Mouse (Mus musculus): ENCODE measurements around the gene F13b.

DNA sequence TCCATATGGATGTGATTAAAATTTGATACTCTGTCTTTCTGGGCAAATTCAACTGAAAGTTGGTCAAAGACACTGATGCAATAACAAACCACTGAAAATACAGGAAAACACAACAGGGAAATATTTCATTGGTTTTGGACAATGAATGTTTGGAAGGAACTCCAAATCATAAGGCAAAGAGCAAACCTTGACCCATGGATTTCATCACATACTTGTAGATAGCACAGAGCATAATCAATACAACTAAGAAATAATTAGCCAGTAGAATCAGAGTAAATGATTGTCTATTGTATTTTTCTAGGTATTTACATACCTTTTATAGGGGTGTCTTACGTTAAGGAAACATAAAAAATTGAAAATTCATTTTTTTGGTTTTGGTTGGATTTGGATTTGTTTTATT is 47.0 kb downstream of the F13b start:
- no peak for TF ChIP-seq CTCF (IDR thresholded peaks at IDR 0.05; ENCODE audit: control insufficient read depth, insufficient read depth, insufficient read length)
- TF ChIP-seq USF1 (IDR thresholded peaks at IDR 0.05; ENCODE audit: low read depth), result no peak
- TF ChIP-seq MYOG (IDR thresholded peaks at IDR 0.05; ENCODE audit: control insufficient read depth, extremely low read depth, insufficient read length), result no peak
- no peak for TF ChIP-seq MAX (IDR thresholded peaks at IDR 0.05)
- no peak for TF ChIP-seq CEBPB (IDR thresholded peaks at IDR 0.05; ENCODE audit: low read depth)
- no peak for TF ChIP-seq MYOD1 (IDR thresholded peaks at IDR 0.05; ENCODE audit: control insufficient read depth, insufficient read length, low read depth)

All from C2C12 (cell line).